Mouse (Mus musculus) MEL (cell line): Measurements from ENCODE around the gene Stab2.

Experiments
- CTCF ChIP-seq, 3 experiments: IDR thresholded peaks in 2 of 3; conservative IDR thresholded peaks in 1 of 3; 2 replicates each; pipeline ENCODE4 v1.5.1; 2011 to 2012; ENCODE audit warnings: low read length in 3 of 3, low read depth in 2 of 3, mild to moderate bottlenecking in 2 of 3, improper control_type of control experiment in 1 of 3, inconsistent platforms in 1 of 3, mixed read lengths in 1 of 3, moderate library complexity in 1 of 3; ENCODE audit not compliant: control insufficient read depth in 1 of 3, insufficient read depth in 1 of 3, poor library complexity in 1 of 3, severe bottlenecking in 1 of 3
- ELF1 ChIP-seq: IDR thresholded peaks from 2 replicates; pipeline ENCODE4 v1.6.1; 2014; ENCODE audit warnings: low read depth, mild to moderate bottlenecking, inconsistent platforms, low read length, improper control_type of control experiment, moderate library complexity
- EP300 ChIP-seq, 2 experiments: IDR thresholded peaks; 2 replicates each; pipeline ENCODE4 v1.6.1; 2011; ENCODE audit warnings: improper control_type of control experiment in 2 of 2, low read length in 2 of 2, low read depth in 1 of 2, mild to moderate bottlenecking in 1 of 2
- KAT2A ChIP-seq: conservative IDR thresholded peaks from 2 replicates; pipeline ENCODE4 v1.6.1; 2012; ENCODE audit warnings: low read depth, low read length, improper control_type of control experiment, inconsistent platforms
- MXI1 ChIP-seq: IDR thresholded peaks from 2 replicates; pipeline ENCODE4 v1.6.1; 2011; ENCODE audit warnings: mild to moderate bottlenecking, low read depth, low read length, improper control_type of control experiment
- TBP ChIP-seq: IDR thresholded peaks from 2 replicates; pipeline ENCODE4 v1.8.0; 2011; ENCODE audit warnings: low read depth, low read length, improper control_type of control experiment
- ZNF384 ChIP-seq: IDR thresholded peaks from 2 replicates; pipeline ENCODE4 v1.6.1; 2012; ENCODE audit warnings: low read depth, mild to moderate bottlenecking, inconsistent platforms, low read length, improper control_type of control experiment

- TF ChIP-seq CTCF (IDR thresholded peaks at IDR 0.05 in 2 of 3, conservative IDR thresholded peaks at IDR 0.05 in 1 of 3; ENCODE audit: control insufficient read depth in 1 of 3, insufficient read depth in 1 of 3, low read depth in 2 of 3, low read length in 3 of 3, poor library complexity in 1 of 3, severe bottlenecking in 1 of 3) (no peak), ZNF384 (no peak), TBP (no peak), EP300 (IDR thresholded peaks at IDR 0.05; ENCODE audit: low read depth in 1 of 2, low read length in 2 of 2) (no peak), ELF1 (no peak), KAT2A (no peak), MXI1 (no peak)
Observed at GRCm38 (mm10) chr10:86825871-86826522, 181.8 kb downstream of the Stab2 start.
